Mouse (Mus musculus) lung, embryonic 15.5 days (tissue): ENCODE results near the gene OR5BS1P. TPM values are rescaled to one million over a fixed set of nuclear protein-coding genes. Genes with fewer than 3 reads are reported as not detected.
A peak's percentile ranks its signal among the peaks of the same experiment; 100 is the strongest.
"Not testable (repeated sequence)": the region's sequence is repeated elsewhere in the genome, so short reads cannot be mapped to it uniquely, and the experiment has no call there.

Source experiments
- ATAC-seq: fragments of 200-750 bp; cut with Nextera tagmentation; 2 replicates; pipeline ENCODE4 v1.8.0; 2017; ENCODE audit warnings: moderate number of reproducible peaks, borderline replicate concordance; ENCODE audit not compliant: low FRiP score, low TSS enrichment; ENCODE audit errors: extremely low read depth
- H3K27ac ChIP-seq: fragments of 300-500 bp; sonication (generic); 2 replicates; pipeline ENCODE4 v1.5.1; 2015; ENCODE audit warnings: moderate library complexity, mild to moderate bottlenecking, inconsistent platforms
- H3K27me3 ChIP-seq: fragments of 300-500 bp; sonication (generic); 2 replicates; pipeline ENCODE4 v1.6.1; 2015; ENCODE audit warnings: inconsistent platforms
- H3K36me3 ChIP-seq: fragments of 300-500 bp; sonication (generic); 2 replicates; pipeline ENCODE4 v1.6.1; 2015; ENCODE audit warnings: inconsistent platforms
- H3K4me1 ChIP-seq: fragments of 300-500 bp; sonication (generic); 2 replicates; pipeline ENCODE4 v1.6.1; 2015; ENCODE audit warnings: inconsistent platforms
- H3K4me2 ChIP-seq: fragments of 300-500 bp; sonication (generic); 2 replicates; pipeline ENCODE4 v1.6.1; 2015; ENCODE audit warnings: inconsistent platforms, mild to moderate bottlenecking, moderate library complexity
- H3K4me3 ChIP-seq: fragments of 300-500 bp; sonication (generic); 2 replicates; pipeline ENCODE4 v1.5.1; 2015; ENCODE audit warnings: mild to moderate bottlenecking, inconsistent platforms
- H3K9ac ChIP-seq: fragments of 300-500 bp; sonication (generic); 2 replicates; pipeline ENCODE4 v1.6.1; 2015; ENCODE audit warnings: inconsistent platforms
- H3K9me3 ChIP-seq: fragments of 300-500 bp; sonication (generic); 2 replicates; pipeline ENCODE4 v1.6.1; 2016; ENCODE audit warnings: inconsistent platforms
- WGBS: fragments of 180-500 bp; shearing (Covaris S2); methylation state at CpG from one replicate; pipeline ENCODE4 v1.1.7; 2015; 5-methylcytosine and 5-hydroxymethylcytosine counted together
- polyA plus RNA-seq: library from polyadenylated mRNA; unstranded; fragments of >200 nt; fragmentation: Nextera tagmentation; extraction: Ambion mirVana; gene quantifications from 2 replicates; pipeline ENCODE4 v1.2.1, GENCODE M21; 2015

The OR5BS1P gene
- polyA plus RNA-seq, 1 experiment from 2014 or later, result not detected

DNA sequence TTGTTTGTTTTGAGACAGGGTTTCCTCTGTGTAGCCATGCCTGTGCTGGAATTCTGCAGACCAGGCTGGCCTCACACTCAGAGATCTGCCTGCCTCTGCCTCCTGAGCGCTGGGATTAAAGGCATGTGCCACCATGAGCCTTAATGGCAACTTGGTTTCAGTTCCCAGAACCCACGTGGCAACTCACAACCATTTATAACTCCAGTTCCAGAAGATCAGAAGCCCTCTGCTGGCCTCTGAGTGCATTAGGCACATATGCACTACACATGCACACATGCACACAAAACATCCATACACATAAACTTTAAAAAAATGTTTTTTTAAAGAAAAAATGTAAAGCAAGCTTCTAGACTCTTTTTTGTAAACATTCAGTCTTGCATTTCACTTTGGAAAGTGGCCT lies 39.7 kb downstream of the OR5BS1P start:
- no peak for ATAC-seq
- H3K36me3 ChIP-seq, result no peaks in the 10 kb centered on the region
- WGBS, result 51% methylated on average over 2 of the region's 2 CpGs

DNA sequence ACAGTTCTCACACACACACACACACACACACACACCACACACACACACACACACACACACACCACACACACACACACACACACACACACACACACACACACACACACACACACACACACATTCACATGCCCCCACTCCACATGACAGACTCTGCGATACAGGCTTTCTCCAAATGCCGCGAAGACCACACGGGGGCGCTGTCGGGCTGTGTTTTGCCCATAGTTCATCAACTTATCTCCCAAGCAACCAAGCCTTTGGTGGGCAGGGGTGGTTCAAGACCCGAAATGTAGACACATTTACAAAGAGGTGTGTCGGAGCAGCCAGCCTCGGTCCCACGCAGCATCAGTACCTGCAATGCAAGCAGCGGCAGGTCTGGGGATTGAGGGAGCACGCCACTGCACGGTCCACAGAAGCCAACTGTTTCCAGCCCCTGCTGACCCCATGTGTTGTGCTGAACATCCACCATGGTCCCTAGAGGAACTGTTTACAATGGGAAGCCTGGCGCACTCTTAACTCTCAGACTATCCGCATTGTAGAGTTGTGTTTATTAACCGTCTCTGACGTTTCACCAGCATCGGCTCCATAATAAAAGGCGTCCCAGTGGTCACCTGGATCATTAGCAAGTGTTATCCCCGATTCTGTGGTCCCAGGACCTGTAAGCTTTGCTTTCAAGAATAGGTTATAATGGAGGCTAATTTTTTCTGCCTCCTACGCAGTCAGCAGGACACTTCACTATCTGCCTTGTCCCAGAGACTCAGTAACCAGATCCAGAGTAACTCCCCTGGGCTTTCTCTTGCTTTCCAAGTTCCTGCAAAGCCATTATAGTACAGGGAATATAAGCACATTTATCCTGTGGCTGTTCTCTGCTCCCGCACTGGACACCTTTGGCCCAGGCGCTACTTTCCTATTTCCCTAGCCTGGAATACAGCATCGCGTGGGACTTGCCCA lies 41.0 kb downstream of the OR5BS1P start:
- Histone ChIP-seq H3K9me3 (no peaks in the 10 kb centered on the region), H3K27me3 (no peaks in the 10 kb centered on the region), H3K4me3 (peak overlapping the region; percentile 21; the same call in 1 of the 2 replicates), H3K4me2 (peak overlapping the region; percentile 58), H3K9ac (0 out of 2 replicates have a peak overlapping the region, but pooled peaks have one; percentile 19), H3K27ac (no peak overlapping the region), H3K36me3 (no peaks in the 10 kb centered on the region), H3K4me1 (peaks cover 14% of the 10 kb centered on the region)
- WGBS, result 24% methylated on average over 25 of the region's 25 CpGs
- peak; percentile 25; the same call in 1 of the 2 replicates for ATAC-seq

More for the DNA sequence above, 39.7 kb downstream of the OR5BS1P start:
- H3K9me3 ChIP-seq, result no peaks in the 10 kb centered on the region
- H3K4me3 ChIP-seq, result no peak overlapping the region
- H3K9ac ChIP-seq, result no peak overlapping the region
- H3K4me1 ChIP-seq, result peaks cover 14% of the 10 kb centered on the region
- H3K27me3 ChIP-seq, result no peaks in the 10 kb centered on the region
- no peak overlapping the region for H3K27ac ChIP-seq
- no peak overlapping the region for H3K4me2 ChIP-seq

- Histone ChIP-seq H3K9ac (no peak overlapping the region), H3K27ac (no peak overlapping the region), H3K27me3 (no peaks in the 10 kb centered on the region), H3K36me3 (no peaks in the 10 kb centered on the region), H3K4me3 (no peak overlapping the region), H3K4me1 (peaks cover 14% of the 10 kb centered on the region), H3K4me2 (peak overlapping the region; percentile 0; the same call in 1 of the 2 replicates), H3K9me3 (no peaks in the 10 kb centered on the region)
- ATAC-seq, result no peak
- WGBS, result 54% methylated on average over 13 of the region's 13 CpGs
Measured at GRCm38 (mm10) chr15:98511386-98511928, 41.8 kb downstream of the OR5BS1P start.

- Histone ChIP-seq H3K9me3 (no peaks in the 10 kb centered on the region), H3K4me2 (no peak overlapping the region), H3K4me3 (no peak overlapping the region), H3K27me3 (no peaks in the 10 kb centered on the region), H3K9ac (no peak overlapping the region), H3K36me3 (no peaks in the 10 kb centered on the region), H3K4me1 (peaks cover 14% of the 10 kb centered on the region), H3K27ac (no peak overlapping the region)
- WGBS, result 46% methylated on average over 8 of the region's 8 CpGs
- no peak for ATAC-seq
Measured at GRCm38 (mm10) chr15:98512232-98512631, 42.5 kb downstream of the OR5BS1P start.

GRCm38 (mm10) chr15:98512799-98513321 lies 43.2 kb downstream of the OR5BS1P start:
- 0 out of 2 replicates have a peak overlapping the region, but pooled peaks have one; percentile 4 for H3K4me2 ChIP-seq
- no peak overlapping the region for H3K9ac ChIP-seq
- peaks cover 14% of the 10 kb centered on the region for H3K4me1 ChIP-seq
- no peaks in the 10 kb centered on the region for H3K9me3 ChIP-seq
- 0 out of 2 replicates have a peak, but pooled peaks have one; percentile 41 for ATAC-seq
- H3K27ac ChIP-seq, result no peak overlapping the region
- H3K4me3 ChIP-seq, result no peak overlapping the region
- H3K36me3 ChIP-seq, result peaks cover 2% of the 10 kb centered on the region; the same call in 1 of the 2 replicates
- 23% methylated on average over 17 of the region's 17 CpGs for WGBS
- no peaks in the 10 kb centered on the region for H3K27me3 ChIP-seq

- 54% methylated on average over 3 of the region's 3 CpGs for WGBS
- H3K4me2 ChIP-seq, H3K27me3 ChIP-seq: not testable (repeated sequence)
Measured at GRCm38 (mm10) chr15:98513676-98514075, 44.0 kb downstream of the OR5BS1P start.

GRCm38 (mm10) chr15:98514146-98514545 lies 44.5 kb downstream of the OR5BS1P start:
- H3K9ac ChIP-seq, result no peak overlapping the region
- peaks cover 9% of the 10 kb centered on the region for H3K36me3 ChIP-seq
- no peak overlapping the region for H3K27ac ChIP-seq
- H3K4me1 ChIP-seq, result peaks cover 14% of the 10 kb centered on the region
- H3K9me3 ChIP-seq, result no peaks in the 10 kb centered on the region
- no peaks in the 10 kb centered on the region for H3K27me3 ChIP-seq
- WGBS, result 78% methylated on average over 8 of the region's 8 CpGs
- ATAC-seq, result no peak
- H3K4me3 ChIP-seq, result no peak overlapping the region
- no peak overlapping the region for H3K4me2 ChIP-seq

More at GRCm38 (mm10) chr15:98513676-98514075, 44.0 kb downstream of the OR5BS1P start:
- ATAC-seq, H3K36me3 ChIP-seq, H3K9me3 ChIP-seq, H3K9ac ChIP-seq, H3K4me3 ChIP-seq, H3K27ac ChIP-seq: not testable (repeated sequence)
- H3K4me1 ChIP-seq, result peaks cover 14% of the 10 kb centered on the region

DNA sequence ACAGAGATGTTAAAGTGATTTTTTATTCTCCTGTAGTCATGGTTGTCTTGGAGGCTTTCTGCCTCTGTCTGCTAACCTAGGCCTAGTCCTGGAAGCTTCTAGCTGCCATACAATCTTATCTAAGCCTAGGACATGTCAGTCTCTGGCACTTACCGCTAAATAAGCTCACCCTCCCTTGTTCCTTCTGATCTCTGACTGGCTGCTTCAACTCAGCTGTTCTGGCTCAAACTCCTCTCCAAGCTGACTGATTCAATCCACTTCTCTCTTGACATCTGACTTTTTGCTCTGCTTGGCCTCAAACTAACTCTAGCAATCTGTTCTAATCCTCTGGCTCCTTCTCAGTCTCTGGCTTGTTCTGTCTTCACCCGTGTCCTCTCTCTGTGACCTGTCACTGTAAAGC lies 45.1 kb downstream of the OR5BS1P start:
- H3K27me3 ChIP-seq, H3K9me3 ChIP-seq, H3K4me2 ChIP-seq, H3K27ac ChIP-seq, ATAC-seq, H3K9ac ChIP-seq, H3K4me3 ChIP-seq: not testable (repeated sequence)
- peaks cover 14% of the 10 kb centered on the region for H3K36me3 ChIP-seq
- 68% methylated on average over 2 of the region's 2 CpGs for WGBS
- peaks cover 14% of the 10 kb centered on the region for H3K4me1 ChIP-seq

DNA sequence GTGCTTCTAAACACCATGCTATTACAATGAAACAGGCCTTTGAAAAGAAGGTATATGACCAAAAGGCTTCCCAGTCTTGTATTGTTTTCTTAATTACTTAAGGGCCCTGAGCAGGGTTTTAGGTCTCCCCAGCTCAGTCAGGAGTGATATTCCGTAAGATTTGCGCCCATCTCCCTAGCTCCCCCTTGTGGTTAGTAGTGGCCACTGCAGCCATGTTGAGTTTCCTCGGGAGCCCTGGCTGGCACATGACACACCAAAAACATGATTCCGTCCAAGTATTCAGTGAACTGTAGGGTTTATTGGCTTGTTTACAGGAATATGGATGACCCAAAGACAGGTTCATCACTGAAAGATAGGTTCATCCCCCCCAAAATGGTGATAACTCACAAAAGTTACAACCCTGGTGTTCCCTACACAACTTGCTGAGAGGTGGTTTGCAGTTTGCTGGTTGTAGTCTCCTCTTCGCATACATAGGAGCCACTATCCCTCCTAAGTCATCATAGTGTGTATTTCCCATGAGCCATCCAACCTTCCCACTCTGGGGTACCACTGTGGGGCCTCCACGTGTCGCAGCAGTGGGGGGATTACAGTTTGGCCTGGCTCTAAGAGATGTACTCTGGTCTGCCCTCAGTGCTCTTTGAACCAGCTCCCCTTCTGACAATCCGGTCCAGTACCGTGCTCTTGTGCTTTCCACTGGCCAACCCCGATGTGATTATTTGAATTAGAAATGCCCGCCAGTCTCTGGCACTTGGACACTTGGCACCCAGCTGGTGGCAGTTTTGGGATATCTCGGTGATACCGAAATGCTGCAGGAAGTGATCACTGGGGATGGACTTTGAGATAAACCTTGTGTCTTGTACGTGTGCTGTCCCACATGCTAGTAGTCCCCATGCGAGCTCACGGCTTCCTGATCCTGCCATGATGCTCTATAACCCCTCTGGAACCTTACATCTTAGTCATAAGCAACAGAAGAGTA lies 48.0 kb downstream of the OR5BS1P start:
- no peak for ATAC-seq
- H3K9ac ChIP-seq, result no peak overlapping the region
- H3K4me2 ChIP-seq, result no peak overlapping the region
- no peak overlapping the region for H3K4me3 ChIP-seq
- no peaks in the 10 kb centered on the region for H3K27me3 ChIP-seq
- H3K4me1 ChIP-seq, result peaks cover 9% of the 10 kb centered on the region; the same call in 1 of the 2 replicates
- H3K27ac ChIP-seq, result no peak overlapping the region
- 72% methylated on average over 16 of the region's 16 CpGs for WGBS
- no peaks in the 10 kb centered on the region for H3K9me3 ChIP-seq
- peaks cover 40% of the 10 kb centered on the region for H3K36me3 ChIP-seq

GRCm38 (mm10) chr15:98521245-98521644 lies 51.5 kb downstream of the OR5BS1P start:
- H3K4me1 ChIP-seq, result no peaks in the 10 kb centered on the region
- no peak overlapping the region for H3K4me3 ChIP-seq
- no peak overlapping the region for H3K4me2 ChIP-seq
- H3K9ac ChIP-seq, result no peak overlapping the region
- 91% methylated on average over 3 of the region's 3 CpGs for WGBS
- peaks cover 73% of the 10 kb centered on the region for H3K36me3 ChIP-seq
- no peaks in the 10 kb centered on the region for H3K9me3 ChIP-seq
- no peaks in the 10 kb centered on the region for H3K27me3 ChIP-seq
- H3K27ac ChIP-seq, result no peak overlapping the region
- no peak for ATAC-seq

DNA sequence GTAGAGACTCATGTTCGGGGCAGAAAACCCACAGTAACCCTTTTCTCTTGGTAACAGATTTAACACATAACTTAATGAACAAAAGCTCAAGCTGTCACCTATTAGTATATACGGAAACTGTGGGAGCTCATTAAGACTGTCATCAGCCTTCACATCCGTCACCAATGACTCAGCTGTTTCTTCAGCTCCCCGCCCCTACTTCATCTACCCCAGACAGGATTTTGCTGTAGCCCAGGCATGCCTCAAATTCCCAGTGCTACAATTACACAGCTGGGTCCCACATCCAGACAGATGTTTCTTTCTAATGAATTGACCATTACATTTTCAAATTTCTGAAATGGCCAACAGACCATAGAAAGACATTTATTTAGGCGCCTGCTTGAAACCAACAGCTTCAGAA lies 56.4 kb downstream of the OR5BS1P start:
- H3K27me3 ChIP-seq, result no peaks in the 10 kb centered on the region
- H3K36me3 ChIP-seq, result peaks cover 85% of the 10 kb centered on the region
- H3K9ac ChIP-seq, result no peak overlapping the region
- H3K4me2 ChIP-seq, result no peak overlapping the region
- no peak overlapping the region for H3K4me3 ChIP-seq
- WGBS, result 70% methylated on average over 5 of the region's 5 CpGs
- H3K27ac ChIP-seq, result no peak overlapping the region
- no peaks in the 10 kb centered on the region for H3K4me1 ChIP-seq
- no peak for ATAC-seq
- H3K9me3 ChIP-seq, result no peaks in the 10 kb centered on the region
